Mouse (Mus musculus): ENCODE results near the gene Wwox. TPM values are rescaled to one million over a fixed set of nuclear protein-coding genes. Genes with fewer than 3 reads are reported as not detected.

The Wwox gene
- polyA plus RNA-seq, 1 experiment from 2014 or later, result 16.3 TPM

GRCm38 (mm10) chr8:114629719-114630118, 190.3 kb downstream of the Wwox start:
- Histone ChIP-seq H3K9me3 (replicated peaks; ENCODE audit: low read length) (no peaks in the 10 kb centered on the region), H3K4me3 (replicated peaks; ENCODE audit: low read depth, low read length) (no peak overlapping the region), H3K9ac (ENCODE audit: low read depth, low read length) (no peak overlapping the region), H3K4me2 (ENCODE audit: low read length) (no peak overlapping the region), H3K4me1 (replicated peaks; ENCODE audit: insufficient read depth, low read length) (no peaks in the 10 kb centered on the region), H3K27ac (no peak overlapping the region), H3K27me3 (ENCODE audit: insufficient read depth, low read length) (no peaks in the 10 kb centered on the region), H3K36me3 (ENCODE audit: insufficient read depth, low read length) (no peaks in the 10 kb centered on the region)
- DNase-seq (ENCODE audit: low spot score), result no peak
- 43% methylated on average over 7 of the region's 7 CpGs for WGBS
- no peak for TF ChIP-seq CTCF (IDR thresholded peaks at IDR 0.05; ENCODE audit: low read depth)
- no peak for ATAC-seq (replicated peaks; ENCODE audit: low FRiP score, low read depth)

- Histone ChIP-seq H3K4me2 (ENCODE audit: low read length) (no peak overlapping the region), H3K4me3 (replicated peaks; ENCODE audit: low read depth, low read length) (no peak overlapping the region), H3K4me1 (replicated peaks; ENCODE audit: insufficient read depth, low read length) (no peaks in the 10 kb centered on the region), H3K27me3 (ENCODE audit: insufficient read depth, low read length) (no peaks in the 10 kb centered on the region), H3K9me3 (replicated peaks; ENCODE audit: low read length) (no peaks in the 10 kb centered on the region), H3K27ac (no peak overlapping the region), H3K36me3 (ENCODE audit: insufficient read depth, low read length) (no peaks in the 10 kb centered on the region), H3K9ac (ENCODE audit: low read depth, low read length) (no peak overlapping the region)
- no peak for DNase-seq (ENCODE audit: low spot score)
- WGBS, result 41% methylated on average over 6 of the region's 6 CpGs
- no peak for ATAC-seq (replicated peaks; ENCODE audit: low FRiP score, low read depth)
- TF ChIP-seq CTCF (IDR thresholded peaks at IDR 0.05; ENCODE audit: low read depth), result no peak
Observed at GRCm38 (mm10) chr8:114631087-114631486, 191.6 kb downstream of the Wwox start.

GRCm38 (mm10) chr8:114634151-114634550, 194.7 kb downstream of the Wwox start:
- no peak for DNase-seq (ENCODE audit: low spot score)
- no peak overlapping the region for H3K4me3 ChIP-seq (replicated peaks; ENCODE audit: low read depth, low read length)
- no peak overlapping the region for H3K4me2 ChIP-seq (ENCODE audit: low read length)
- TF ChIP-seq CTCF (IDR thresholded peaks at IDR 0.05; ENCODE audit: low read depth), result no peak
- no peaks in the 10 kb centered on the region; the same call in 1 of the 2 replicates for H3K4me1 ChIP-seq (replicated peaks; ENCODE audit: insufficient read depth, low read length)
- no peak overlapping the region for H3K9ac ChIP-seq (ENCODE audit: low read depth, low read length)
- H3K27me3 ChIP-seq (ENCODE audit: insufficient read depth, low read length), result no peaks in the 10 kb centered on the region
- no peak overlapping the region for H3K27ac ChIP-seq
- WGBS, result 78% methylated on average over 2 of the region's 2 CpGs
- no peaks in the 10 kb centered on the region for H3K36me3 ChIP-seq (ENCODE audit: insufficient read depth, low read length)
- no peak for ATAC-seq (replicated peaks; ENCODE audit: low FRiP score, low read depth)
- H3K9me3 ChIP-seq (replicated peaks; ENCODE audit: low read length), result no peaks in the 10 kb centered on the region

- no peaks in the 10 kb centered on the region for H3K9me3 ChIP-seq (replicated peaks; ENCODE audit: low read length)
- no peak for DNase-seq (ENCODE audit: low spot score)
- H3K4me1 ChIP-seq (replicated peaks; ENCODE audit: insufficient read depth, low read length), result no peaks in the 10 kb centered on the region; the same call in 1 of the 2 replicates
- no peak for TF ChIP-seq CTCF (IDR thresholded peaks at IDR 0.05; ENCODE audit: low read depth)
- H3K36me3 ChIP-seq (ENCODE audit: insufficient read depth, low read length), result no peaks in the 10 kb centered on the region
- H3K9ac ChIP-seq (ENCODE audit: low read depth, low read length), result no peak overlapping the region
- ATAC-seq (replicated peaks; ENCODE audit: low FRiP score, low read depth), result no peak
- H3K27me3 ChIP-seq (ENCODE audit: insufficient read depth, low read length), result no peaks in the 10 kb centered on the region
- H3K4me3 ChIP-seq (replicated peaks; ENCODE audit: low read depth, low read length), result no peak overlapping the region
- WGBS, result 65% methylated on average over 9 of the region's 9 CpGs
- H3K27ac ChIP-seq, result no peak overlapping the region
- no peak overlapping the region for H3K4me2 ChIP-seq (ENCODE audit: low read length)
Observed at GRCm38 (mm10) chr8:114634669-114635410, 195.4 kb downstream of the Wwox start.

GRCm38 (mm10) chr8:114636376-114636775, 196.9 kb downstream of the Wwox start:
- H3K4me3 ChIP-seq (replicated peaks; ENCODE audit: low read depth, low read length), result no peak overlapping the region
- H3K4me2 ChIP-seq (ENCODE audit: low read length), result no peak overlapping the region
- no peaks in the 10 kb centered on the region for H3K27me3 ChIP-seq (ENCODE audit: insufficient read depth, low read length)
- H3K9me3 ChIP-seq (replicated peaks; ENCODE audit: low read length), result no peaks in the 10 kb centered on the region
- H3K9ac ChIP-seq (ENCODE audit: low read depth, low read length), result no peak overlapping the region
- no peaks in the 10 kb centered on the region for H3K36me3 ChIP-seq (ENCODE audit: insufficient read depth, low read length)
- H3K27ac ChIP-seq, result no peak overlapping the region
- DNase-seq (ENCODE audit: low spot score) (no peak), ATAC-seq (replicated peaks; ENCODE audit: low FRiP score, low read depth) (no peak)
- no peaks in the 10 kb centered on the region; the same call in 1 of the 2 replicates for H3K4me1 ChIP-seq (replicated peaks; ENCODE audit: insufficient read depth, low read length)
- 34% methylated on average over 5 of the region's 5 CpGs for WGBS
- no peak for TF ChIP-seq CTCF (IDR thresholded peaks at IDR 0.05; ENCODE audit: low read depth)

GRCm38 (mm10) chr8:114641809-114642208, 202.4 kb downstream of the Wwox start:
- no peak overlapping the region for H3K4me2 ChIP-seq (ENCODE audit: low read length)
- no peak overlapping the region for H3K9ac ChIP-seq (ENCODE audit: low read depth, low read length)
- ATAC-seq (replicated peaks; ENCODE audit: low FRiP score, low read depth) (no peak), DNase-seq (ENCODE audit: low spot score) (no peak)
- no peaks in the 10 kb centered on the region for H3K36me3 ChIP-seq (ENCODE audit: insufficient read depth, low read length)
- no peak overlapping the region for H3K4me3 ChIP-seq (replicated peaks; ENCODE audit: low read depth, low read length)
- no peaks in the 10 kb centered on the region for H3K27me3 ChIP-seq (ENCODE audit: insufficient read depth, low read length)
- no peaks in the 10 kb centered on the region; the same call in 1 of the 2 replicates for H3K4me1 ChIP-seq (replicated peaks; ENCODE audit: insufficient read depth, low read length)
- no peak for TF ChIP-seq CTCF (IDR thresholded peaks at IDR 0.05; ENCODE audit: low read depth)
- WGBS, result 63% methylated on average over 9 of the region's 9 CpGs
- H3K27ac ChIP-seq, result no peak overlapping the region
- no peaks in the 10 kb centered on the region for H3K9me3 ChIP-seq (replicated peaks; ENCODE audit: low read length)

Measured in kidney, postnatal 0 days (tissue).